Mouse (Mus musculus) subcutaneous adipose tissue, adult 2 months (tissue): ENCODE results near the gene Dpyd. TPM values are rescaled to one million over a fixed set of nuclear protein-coding genes. Genes with fewer than 3 reads are reported as not detected.

Experiments used
- polyA plus RNA-seq: library from polyadenylated mRNA; depleted of rRNA; stranded (reverse); fragments of >200 nt; gene quantifications from 2 replicates; pipeline ENCODE4 v1.2.3, GENCODE M21; 2012; ENCODE audit warnings: low replicate concordance; rRNA removed

Dpyd gene
- 6.7 and 7.5 TPM in 2 replicates for polyA plus RNA-seq

DNA sequence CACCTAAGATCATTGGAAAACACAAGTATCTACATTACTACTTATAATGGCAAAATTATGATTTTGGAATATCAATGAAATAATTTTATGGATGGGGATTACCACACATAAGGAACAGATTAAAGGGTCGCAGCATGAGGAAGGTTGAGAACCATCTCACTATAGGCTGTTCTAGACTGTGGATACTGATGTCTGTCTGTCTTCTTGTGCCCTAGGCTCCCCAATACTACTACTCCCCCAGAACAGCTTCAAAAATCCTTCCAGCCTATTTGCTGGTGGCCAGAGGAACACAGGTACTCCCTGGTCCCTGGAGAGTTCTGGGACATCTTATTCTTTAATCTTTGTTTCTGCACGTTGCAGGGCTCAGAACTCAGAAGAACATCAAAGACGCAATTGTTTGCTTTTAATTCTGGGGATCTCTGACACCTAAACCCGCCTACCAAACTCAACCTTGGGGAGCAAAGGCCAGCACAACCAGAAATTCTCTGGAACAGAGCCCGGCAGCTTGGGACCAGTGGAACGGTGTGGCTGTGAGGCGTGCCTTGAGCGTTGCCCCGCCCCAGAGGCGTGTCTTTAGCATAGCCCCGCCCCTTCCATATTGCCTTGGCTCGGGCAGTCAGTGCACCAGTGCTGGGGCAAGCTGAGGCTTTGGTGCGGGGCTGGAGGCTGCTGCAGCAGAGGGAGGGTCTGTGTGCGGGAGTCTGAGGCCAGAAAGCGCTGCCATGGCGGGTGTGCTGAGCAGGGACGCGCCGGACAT lies at the start of gene Dpyd:
Gene Dpyd (plus strand): TSS at position 576 of the 757 bp plus-strand sequence.

